Mouse (Mus musculus) midbrain, postnatal 0 days (tissue): ENCODE results near the gene Nr2e3. TPM values are rescaled to one million over a fixed set of nuclear protein-coding genes. Genes with fewer than 3 reads are reported as not detected.
"Not testable (repeated sequence)": the region's sequence is repeated elsewhere in the genome, so short reads cannot be mapped to it uniquely, and the experiment has no call there.

Source experiments
- ATAC-seq: fragments of 200-750 bp; cut with Nextera tagmentation; 2 replicates; pipeline ENCODE4 v1.8.0; 2017; ENCODE audit warnings: moderate number of reproducible peaks, mild to moderate bottlenecking, moderate TSS enrichment, moderate library complexity; ENCODE audit not compliant: low FRiP score
- DNase-seq: peaks from one replicate; pipeline ENCODE4 v3.0.0-alpha.2; 2015; ENCODE audit warnings: low spot score
- H3K27ac ChIP-seq: fragments of 300-500 bp; sonication (generic); 2 replicates; pipeline ENCODE4 v1.5.1; 2014; ENCODE audit warnings: low read depth, mild to moderate bottlenecking, low read length, mixed read lengths
- H3K27me3 ChIP-seq: fragments of 300-500 bp; sonication (generic); 2 replicates; pipeline ENCODE4 v1.6.1; 2014; ENCODE audit warnings: low read length, control low read depth, mixed read lengths; ENCODE audit not compliant: insufficient read depth
- H3K36me3 ChIP-seq: fragments of 300-500 bp; sonication (generic); 2 replicates; pipeline ENCODE4 v1.6.1; 2014; ENCODE audit warnings: low read length, control low read depth, mixed read lengths; ENCODE audit not compliant: insufficient read depth
- H3K4me1 ChIP-seq: fragments of 300-500 bp; sonication (generic); 2 replicates; pipeline ENCODE4 v1.6.1; 2014; ENCODE audit warnings: mild to moderate bottlenecking, control low read depth, antibody characterized with exemption, low read length, mixed read lengths; ENCODE audit not compliant: insufficient read depth
- H3K4me2 ChIP-seq: fragments of 300-500 bp; sonication (generic); 2 replicates; pipeline ENCODE4 v1.6.1; 2014; ENCODE audit warnings: low read depth, mild to moderate bottlenecking, low read length, mixed read lengths; ENCODE audit not compliant: poor library complexity, severe bottlenecking
- H3K4me3 ChIP-seq: fragments of 300-500 bp; sonication (generic); 2 replicates; pipeline ENCODE4 v1.5.1; 2014; ENCODE audit warnings: low read depth, mild to moderate bottlenecking, low read length, moderate library complexity
- H3K9ac ChIP-seq: fragments of 300-500 bp; sonication (generic); replicated peaks from 2 replicates; pipeline ENCODE4 v1.6.1; 2014; ENCODE audit warnings: mild to moderate bottlenecking, low read length, moderate library complexity, mixed read lengths; ENCODE audit not compliant: poor library complexity, severe bottlenecking
- H3K9me3 ChIP-seq: fragments of 300-500 bp; sonication (generic); 2 replicates; pipeline ENCODE4 v1.6.1; 2016; ENCODE audit warnings: low read length, control low read depth
- CTCF ChIP-seq: IDR thresholded peaks from 2 replicates; pipeline ENCODE4 v1.5.1; 2016; ENCODE audit warnings: antibody characterized with exemption, mild to moderate bottlenecking
- WGBS: fragments of 180-500 bp; shearing (Covaris S2); extraction: QIAGEN DNeasy Blood & Tissue Kit; methylation state at CpG from one replicate; pipeline ENCODE4 v1.1.7; 2014; 5-methylcytosine and 5-hydroxymethylcytosine counted together
- polyA plus RNA-seq: library from polyadenylated mRNA; unstranded; fragments of >200 nt; fragmentation: Nextera tagmentation; extraction: Ambion mirVana; gene quantifications from 2 replicates; pipeline ENCODE4 v1.2.1, GENCODE M21; 2015
- total RNA-seq: library from RNA; depleted of rRNA; stranded (reverse); fragments of >200 nt; gene quantifications from 2 replicates; pipeline ENCODE4 v1.2.3, GENCODE M21; 2014

Nr2e3 gene
- total and polyA plus RNA-seq, 2 experiments from 2014 or later: not detected

DNA sequence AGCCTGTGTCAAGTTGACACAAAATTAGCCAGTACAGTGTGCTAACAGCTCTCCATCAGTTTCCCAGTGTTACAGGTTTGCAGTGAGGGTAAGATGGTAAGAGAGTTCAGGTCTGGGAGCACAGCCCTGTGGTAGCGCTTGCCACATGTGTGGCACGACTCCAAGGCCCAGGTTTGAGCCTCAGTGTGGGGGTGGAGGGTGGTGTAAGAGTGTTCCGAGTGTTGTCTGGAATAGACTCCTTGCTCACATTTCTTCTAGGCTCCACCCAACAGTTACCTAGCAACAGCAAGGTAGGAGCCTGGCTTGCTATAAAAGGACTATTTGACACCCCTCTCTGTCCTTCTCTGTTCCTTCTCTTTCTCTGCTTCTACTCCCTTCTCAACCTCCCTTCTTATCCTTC, 3.9 kb upstream of the Nr2e3 start:
- TF ChIP-seq CTCF: no peak
- Histone ChIP-seq H3K9me3 (no peaks in the 10 kb centered on the region), H3K36me3 (no peaks in the 10 kb centered on the region), H3K4me2 (no peak overlapping the region), H3K4me3 (no peak overlapping the region), H3K9ac (no peak overlapping the region), H3K27ac (no peak overlapping the region), H3K27me3 (no peaks in the 10 kb centered on the region), H3K4me1 (no peaks in the 10 kb centered on the region)
- ATAC-seq: no peak
- no peak for DNase-seq
- WGBS: 69% methylated on average over 3 of the region's 3 CpGs

DNA sequence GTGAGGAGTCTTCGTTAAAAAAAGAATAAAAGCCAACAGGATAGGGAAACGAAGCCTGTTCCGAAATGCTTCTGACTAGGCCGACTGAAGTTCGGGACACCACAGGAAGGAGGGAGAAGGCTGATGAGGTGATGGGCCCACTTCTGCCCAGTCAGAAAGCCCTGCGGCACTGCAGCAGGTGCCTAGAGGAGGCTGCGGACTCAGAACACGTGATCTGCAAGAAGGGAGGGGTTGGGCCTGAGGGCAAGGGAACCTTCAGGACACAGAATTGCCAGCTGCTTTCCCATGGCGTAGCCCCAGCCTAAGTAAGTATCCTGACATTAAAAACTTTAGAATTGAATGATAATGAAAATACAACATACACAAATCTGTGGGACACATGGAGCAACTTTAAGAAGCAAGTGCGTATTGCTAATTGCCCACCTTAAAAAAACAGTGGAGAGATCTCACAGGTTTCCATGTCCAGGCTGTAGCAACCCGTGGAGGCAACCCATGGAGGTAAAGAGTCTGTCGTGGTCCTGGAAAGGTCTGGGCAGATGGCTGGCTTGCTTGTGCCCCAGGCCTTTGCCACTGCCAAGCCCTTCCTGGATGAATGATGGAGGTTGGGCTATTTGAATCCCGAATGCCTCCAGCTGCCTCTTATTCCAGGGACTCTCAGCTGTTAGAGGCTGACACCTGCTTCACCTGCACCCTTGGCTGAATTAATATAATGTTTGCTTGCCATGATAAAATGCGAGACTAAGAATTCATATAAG, 919 bp upstream of the Nr2e3 start:
- H3K27ac ChIP-seq: no peak overlapping the region
- TF ChIP-seq CTCF: no peak
- no peaks in the 10 kb centered on the region for H3K27me3 ChIP-seq
- ATAC-seq: no peak
- no peak overlapping the region for H3K4me2 ChIP-seq
- H3K9ac ChIP-seq: no peak overlapping the region
- no peaks in the 10 kb centered on the region for H3K9me3 ChIP-seq
- H3K4me1 ChIP-seq: no peaks in the 10 kb centered on the region
- H3K4me3 ChIP-seq: no peak overlapping the region
- WGBS: 56% methylated on average over 14 of the region's 14 CpGs
- no peak for DNase-seq
- no peaks in the 10 kb centered on the region for H3K36me3 ChIP-seq

DNA sequence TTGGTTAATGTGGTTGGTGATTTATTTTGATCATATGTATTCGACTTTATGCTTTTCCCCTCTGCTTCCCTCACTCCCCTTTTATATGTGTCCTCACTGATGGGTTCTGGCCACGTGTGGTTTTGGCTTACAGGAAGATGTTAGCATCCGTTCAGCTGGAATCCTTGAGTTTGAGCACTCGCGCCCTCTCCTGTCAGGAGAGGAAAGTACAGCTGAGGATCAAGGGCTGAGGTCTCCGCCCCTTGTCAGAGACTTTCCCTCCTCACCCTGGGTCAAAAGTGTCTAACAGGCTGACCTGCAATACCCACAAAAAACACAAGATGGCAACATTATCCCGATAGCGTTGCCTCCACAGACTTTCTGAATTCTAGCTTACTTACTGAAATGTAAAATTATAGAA, 1.2 kb downstream of the Nr2e3 start:
- WGBS: 3% methylated on average over 8 of the region's 8 CpGs
- DNase-seq (peak; percentile 93), ATAC-seq (peak; percentile 82)
- Histone ChIP-seq H3K4me3 (no peak overlapping the region), H3K36me3 (no peaks in the 10 kb centered on the region), H3K4me2 (no peak overlapping the region), H3K9me3 (no peaks in the 10 kb centered on the region), H3K4me1 (no peaks in the 10 kb centered on the region), H3K9ac (no peak overlapping the region), H3K27ac (no peak overlapping the region), H3K27me3 (no peaks in the 10 kb centered on the region)
- peak; percentile 97 for TF ChIP-seq CTCF

DNA sequence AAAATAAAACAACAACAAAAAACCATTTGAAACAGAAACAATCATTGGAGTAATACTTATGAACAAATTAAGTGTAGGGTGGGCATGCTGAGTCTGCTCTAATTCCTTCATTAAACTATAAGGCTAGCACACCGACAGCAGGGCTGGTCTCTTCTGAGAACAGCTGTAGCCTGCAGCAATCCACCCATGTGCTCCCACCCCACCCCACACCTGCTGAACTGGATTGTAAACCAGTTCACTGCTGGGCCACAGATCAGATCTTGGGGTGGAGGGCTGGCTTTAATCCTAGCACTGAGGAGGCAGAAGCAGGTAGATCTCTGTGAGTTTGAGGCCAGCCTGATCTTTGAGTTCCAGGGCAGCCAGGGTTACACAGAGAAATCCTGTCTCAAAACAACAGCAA, 2.3 kb downstream of the Nr2e3 start:
- H3K36me3 ChIP-seq, H3K4me3 ChIP-seq, H3K27me3 ChIP-seq, H3K4me2 ChIP-seq, H3K9me3 ChIP-seq, ATAC-seq, H3K9ac ChIP-seq, DNase-seq, H3K27ac ChIP-seq, H3K4me1 ChIP-seq: not testable (repeated sequence)
- 70% methylated on average over 1 of the region's 1 CpGs for WGBS

DNA sequence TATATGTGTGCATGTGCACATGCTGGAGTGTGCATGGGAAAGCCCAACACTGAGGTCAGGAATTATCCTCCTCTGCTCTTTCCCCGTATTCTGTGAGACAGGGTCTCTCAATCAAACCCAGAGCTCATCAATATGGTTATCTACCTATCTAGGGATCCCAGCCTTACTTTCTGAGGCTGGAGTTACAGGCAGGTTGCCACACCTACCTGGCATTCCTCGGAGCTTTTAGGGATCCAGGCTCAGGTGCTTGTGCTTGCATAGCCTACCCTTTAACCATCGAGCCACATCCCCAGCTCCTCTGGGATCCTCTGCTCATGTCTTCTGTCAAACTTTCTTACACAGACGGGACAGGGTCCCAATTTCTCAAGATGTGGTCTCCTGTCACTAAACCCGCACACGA, 4.0 kb downstream of the Nr2e3 start:
- H3K9ac ChIP-seq: no peak overlapping the region
- H3K27me3 ChIP-seq: no peaks in the 10 kb centered on the region
- WGBS: 46% methylated on average over 6 of the region's 6 CpGs
- H3K4me2 ChIP-seq: no peak overlapping the region
- ATAC-seq (no peak), DNase-seq (no peak)
- no peaks in the 10 kb centered on the region for H3K36me3 ChIP-seq
- no peaks in the 10 kb centered on the region for H3K4me1 ChIP-seq
- no peak for TF ChIP-seq CTCF
- no peak overlapping the region for H3K4me3 ChIP-seq
- no peak overlapping the region for H3K27ac ChIP-seq
- no peaks in the 10 kb centered on the region for H3K9me3 ChIP-seq

DNA sequence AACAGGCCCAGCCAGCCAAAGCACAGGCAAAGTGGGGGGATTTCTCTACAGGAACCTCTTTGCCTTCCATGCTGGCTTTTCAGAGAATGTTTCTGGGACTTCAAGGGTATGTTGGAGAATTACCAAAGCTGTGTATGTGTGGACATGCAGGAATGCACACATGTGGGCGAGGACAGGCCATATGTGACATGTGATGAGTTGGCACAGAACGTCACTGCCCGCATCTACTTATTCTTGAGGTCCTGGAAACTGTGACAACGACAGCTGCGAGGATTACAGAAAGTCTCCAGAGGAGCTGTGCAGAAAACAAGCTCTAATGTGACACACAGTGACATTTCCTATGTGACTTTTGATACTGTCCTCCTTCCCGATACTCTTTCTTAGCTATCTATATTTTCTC, 4.8 kb downstream of the Nr2e3 start:
- no peak for ATAC-seq
- Histone ChIP-seq H3K9ac (no peak overlapping the region), H3K4me2 (no peak overlapping the region), H3K9me3 (no peaks in the 10 kb centered on the region), H3K27me3 (no peaks in the 10 kb centered on the region), H3K36me3 (no peaks in the 10 kb centered on the region), H3K4me1 (no peaks in the 10 kb centered on the region), H3K27ac (no peak overlapping the region), H3K4me3 (no peak overlapping the region)
- TF ChIP-seq CTCF: no peak
- DNase-seq: no peak
- 72% methylated on average over 6 of the region's 6 CpGs for WGBS
